Mouse (Mus musculus) small intestine, adult 2 months (tissue): ENCODE measurements around the gene Cpa2. TPM values are rescaled to one million over a fixed set of nuclear protein-coding genes. Genes with fewer than 3 reads are reported as not detected.

Source experiments
- H3K27ac ChIP-seq: fragments of 200-500 bp; 2 replicates; pipeline ENCODE4 v1.5.1; 2012; ENCODE audit warnings: low read depth, low read length, control low read depth, inconsistent platforms; ENCODE audit not compliant: insufficient read depth
- H3K27me3 ChIP-seq: fragments of 200-500 bp; 2 replicates; pipeline ENCODE4 v1.6.1; 2012; ENCODE audit warnings: mild to moderate bottlenecking, moderate library complexity, low read length, inconsistent platforms; ENCODE audit not compliant: control insufficient read depth, insufficient read depth
- H3K36me3 ChIP-seq: fragments of 200-500 bp; 2 replicates; pipeline ENCODE4 v1.6.1; 2012; ENCODE audit warnings: mild to moderate bottlenecking, low read length, control low read depth, inconsistent platforms; ENCODE audit not compliant: control insufficient read depth, insufficient read depth
- H3K4me1 ChIP-seq: fragments of 200-500 bp; 2 replicates; pipeline ENCODE4 v1.6.1; 2012; ENCODE audit warnings: low read length, inconsistent platforms, mixed read lengths; ENCODE audit not compliant: control insufficient read depth, insufficient read depth, insufficient read length
- H3K4me3 ChIP-seq: fragments of 200-500 bp; 2 replicates; pipeline ENCODE4 v1.5.1; 2012; ENCODE audit warnings: low read depth, mild to moderate bottlenecking, control low read depth, inconsistent platforms, low read length, moderate library complexity
- CTCF ChIP-seq: fragments of 200-500 bp; IDR thresholded peaks from 2 replicates; pipeline ENCODE4 v1.5.1; 2012; ENCODE audit warnings: low read depth, mild to moderate bottlenecking, control low read depth, inconsistent platforms, low read length, moderate library complexity, mixed read lengths; ENCODE audit not compliant: insufficient replicate concordance, insufficient read length; ENCODE audit errors: extremely low read depth
- POLR2A ChIP-seq: fragments of 200-500 bp; IDR thresholded peaks from 2 replicates; pipeline ENCODE4 v1.6.1; 2012; ENCODE audit warnings: low read depth, mild to moderate bottlenecking, control low read depth, inconsistent platforms, low read length, moderate library complexity
- whole genome bisulfite sequencing: fragments of 180-500 bp; shearing (Covaris S2); methylation state at CpG from one replicate; pipeline ENCODE4 v1.1.7; 2018; 5-methylcytosine and 5-hydroxymethylcytosine counted together
- polyA plus RNA-seq: library from polyadenylated mRNA; depleted of rRNA; stranded (reverse); fragments of >200 nt; gene quantifications from 2 replicates; pipeline ENCODE4 v1.2.3, GENCODE M21; 2012

Cpa2 gene
- polyA plus RNA-seq, 1 experiment = 0.90 TPM

GRCm38 (mm10) chr6:30564051-30564450, 22.7 kb downstream of the Cpa2 start:
- no peaks in the 10 kb centered on the region for H3K36me3 ChIP-seq
- H3K4me1 ChIP-seq = no peaks in the 10 kb centered on the region
- 88% methylated on average over 6 of the region's 6 CpGs for WGBS
- H3K27me3 ChIP-seq = no peaks in the 10 kb centered on the region
- TF ChIP-seq CTCF (no peak), POLR2A (no peak)
- no peak overlapping the region for H3K4me3 ChIP-seq
- H3K27ac ChIP-seq = no peak overlapping the region

GRCm38 (mm10) chr6:30568069-30568468, 26.7 kb downstream of the Cpa2 start, which contains the start of gene Cpa4:
Gene Cpa4, plus strand, starts transcription at chr6:30568369.
- no peak within 1 kb of the TSS for H3K4me3 ChIP-seq
- no peak for TF ChIP-seq POLR2A
- TF ChIP-seq CTCF = no peak

GRCm38 (mm10) chr6:30569331-30569730, 27.9 kb downstream of the Cpa2 start:
- H3K36me3 ChIP-seq = no peaks in the 10 kb centered on the region
- H3K4me1 ChIP-seq = no peaks in the 10 kb centered on the region
- H3K4me3 ChIP-seq = no peak overlapping the region
- no peak overlapping the region for H3K27ac ChIP-seq
- 80% methylated on average over 10 of the region's 10 CpGs for WGBS
- no peak for TF ChIP-seq CTCF
- no peak for TF ChIP-seq POLR2A
- no peaks in the 10 kb centered on the region for H3K27me3 ChIP-seq

More at GRCm38 (mm10) chr6:30568069-30568468, 26.7 kb downstream of the Cpa2 start, which contains the start of gene Cpa4:
- Histone ChIP-seq H3K4me1 (no peaks in the 10 kb centered on the region), H3K36me3 (no peaks in the 10 kb centered on the region), H3K27me3 (no peaks in the 10 kb centered on the region), H3K27ac (no peak within 1 kb of the TSS)
- WGBS = 67% methylated on average over 5 of the region's 5 CpGs

- H3K4me1 ChIP-seq = no peaks in the 10 kb centered on the region
- 67% methylated on average over 5 of the region's 5 CpGs for WGBS
- H3K36me3 ChIP-seq = no peaks in the 10 kb centered on the region
- TF ChIP-seq POLR2A (no peak), CTCF (no peak)
- no peaks in the 10 kb centered on the region for H3K27me3 ChIP-seq
- H3K4me3 ChIP-seq = no peak overlapping the region
- no peak overlapping the region for H3K27ac ChIP-seq
Measured at GRCm38 (mm10) chr6:30570012-30570411, 28.6 kb downstream of the Cpa2 start.

- no peak overlapping the region for H3K4me3 ChIP-seq
- no peak for TF ChIP-seq POLR2A
- TF ChIP-seq CTCF = no peak
Measured at GRCm38 (mm10) chr6:30572456-30573311, 31.3 kb downstream of the Cpa2 start.

GRCm38 (mm10) chr6:30573380-30573779, 32.0 kb downstream of the Cpa2 start:
- WGBS = 80% methylated on average over 5 of the region's 5 CpGs
- Histone ChIP-seq H3K27me3 (no peaks in the 10 kb centered on the region), H3K4me3 (no peak overlapping the region), H3K4me1 (no peaks in the 10 kb centered on the region), H3K36me3 (no peaks in the 10 kb centered on the region), H3K27ac (no peak overlapping the region)
- no peak for TF ChIP-seq POLR2A
- no peak for TF ChIP-seq CTCF

More at GRCm38 (mm10) chr6:30572456-30573311, 31.3 kb downstream of the Cpa2 start:
- Histone ChIP-seq H3K36me3 (no peaks in the 10 kb centered on the region), H3K27ac (no peak overlapping the region), H3K27me3 (no peaks in the 10 kb centered on the region), H3K4me1 (no peaks in the 10 kb centered on the region)
- 63% methylated on average over 20 of the region's 20 CpGs for WGBS

- TF ChIP-seq CTCF = no peak
- TF ChIP-seq POLR2A = no peak
- H3K27me3 ChIP-seq = no peaks in the 10 kb centered on the region
- no peak overlapping the region for H3K4me3 ChIP-seq
- H3K4me1 ChIP-seq = no peaks in the 10 kb centered on the region
- WGBS = 93% methylated on average over 1 of the region's 1 CpGs
- H3K27ac ChIP-seq = no peak overlapping the region
- H3K36me3 ChIP-seq = no peaks in the 10 kb centered on the region
Measured at GRCm38 (mm10) chr6:30574945-30575344, 33.6 kb downstream of the Cpa2 start.
